Mouse (Mus musculus) brain, embryonic 18.5 days (tissue): Measurements from ENCODE around the gene Zfp493.
A peak's percentile ranks its signal among the peaks of the same experiment; 100 is the strongest.
"Not testable (repeated sequence)": the region's sequence is repeated elsewhere in the genome, so short reads cannot be mapped to it uniquely, and the experiment has no call there.

ENCODE experiments used
- DNase-seq: peaks from one replicate; pipeline ENCODE4 v3.0.0-alpha.2; 2012; ENCODE audit warnings: low read depth, low spot score

The Zfp493 gene

DNA sequence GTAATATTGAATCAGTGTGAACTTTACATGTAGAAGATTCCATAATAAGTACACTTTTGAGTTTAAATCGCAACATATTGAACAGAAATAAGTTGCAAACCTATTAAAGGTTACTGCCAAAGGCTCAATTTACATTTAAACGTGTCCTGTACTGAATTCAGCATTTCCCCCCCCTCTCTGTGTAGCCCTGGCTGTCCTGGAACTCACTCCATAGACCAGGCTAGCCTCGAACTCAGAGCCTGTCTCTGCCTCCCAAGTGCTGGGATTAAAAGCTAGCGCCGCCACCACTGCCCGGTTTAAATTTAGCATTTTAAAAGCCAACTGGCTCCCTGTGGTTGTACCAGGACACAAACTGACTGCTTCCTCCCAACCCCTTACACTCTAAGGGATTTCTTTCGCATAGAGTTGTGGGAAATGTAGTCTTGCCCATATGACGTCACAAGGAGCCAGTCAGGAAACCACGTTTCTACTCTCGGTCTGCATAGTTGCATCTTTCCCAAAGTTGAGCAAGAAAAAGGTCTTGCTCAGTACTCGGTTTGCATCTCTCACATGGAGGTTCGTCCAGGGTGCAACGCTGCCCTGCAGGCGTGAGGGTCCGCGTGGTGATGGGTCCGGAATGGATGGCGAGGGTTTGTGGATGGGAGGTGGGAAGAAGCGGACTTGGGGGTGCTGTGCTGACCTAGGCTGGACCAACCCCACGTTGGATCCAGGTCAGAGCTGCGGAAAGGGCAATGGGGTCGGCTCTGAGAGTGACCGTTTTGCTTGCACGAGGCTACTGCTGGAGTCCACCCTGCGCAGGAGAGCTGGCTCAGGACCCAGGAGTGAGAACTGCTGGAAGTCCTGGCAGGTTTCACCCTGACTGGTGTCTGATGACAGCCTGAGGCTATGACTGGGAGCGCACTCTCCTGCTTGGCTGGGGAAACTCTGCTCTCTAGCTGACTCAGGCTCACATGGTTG is at the start of gene Zfp493:
Zfp493 (plus strand) TSS at position 429 of the 957 bp plus-strand sequence.
- DNase-seq = peak; percentile 78

DNA sequence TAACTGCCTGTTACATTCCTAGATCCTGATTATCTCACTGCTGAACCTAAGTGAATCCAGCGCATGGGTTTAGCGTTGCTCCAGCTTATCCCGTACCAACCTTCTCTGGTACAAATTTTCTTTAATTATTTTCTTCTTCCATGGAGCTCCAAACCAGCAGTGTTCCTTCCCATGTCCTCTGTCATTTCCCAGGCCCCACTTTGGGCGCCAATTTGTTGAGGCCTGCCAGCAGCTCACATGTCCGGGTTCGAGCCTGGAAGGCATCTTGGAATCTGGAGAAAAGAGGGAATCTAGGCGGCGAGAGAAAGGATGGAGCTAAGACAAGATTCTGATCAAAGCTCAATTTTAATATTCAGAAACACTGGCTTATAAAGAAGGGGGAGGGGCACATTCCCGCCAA is 45.1 kb upstream of the Zfp493 start:
- not testable (repeated sequence) for DNase-seq

DNA sequence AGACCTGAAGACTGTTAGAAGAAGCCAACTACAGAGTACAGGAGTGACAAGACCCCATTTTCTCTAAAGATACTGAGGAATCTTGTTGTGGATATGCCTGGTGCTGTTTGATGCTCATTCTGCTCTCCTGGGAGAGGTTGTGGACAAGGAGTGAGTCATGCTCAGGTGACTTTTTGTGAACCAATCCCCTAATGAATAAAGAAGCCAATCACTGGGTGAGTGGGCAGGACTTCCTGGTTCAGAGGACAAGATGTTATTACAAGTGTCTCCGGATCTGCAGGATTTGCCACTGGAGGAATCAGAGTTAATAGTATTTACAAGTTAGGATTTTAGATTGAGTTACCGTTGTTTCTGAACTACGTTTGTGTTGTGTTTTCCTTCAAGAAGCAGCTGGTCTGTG is 36.6 kb upstream of the Zfp493 start:
- no peak for DNase-seq

DNA sequence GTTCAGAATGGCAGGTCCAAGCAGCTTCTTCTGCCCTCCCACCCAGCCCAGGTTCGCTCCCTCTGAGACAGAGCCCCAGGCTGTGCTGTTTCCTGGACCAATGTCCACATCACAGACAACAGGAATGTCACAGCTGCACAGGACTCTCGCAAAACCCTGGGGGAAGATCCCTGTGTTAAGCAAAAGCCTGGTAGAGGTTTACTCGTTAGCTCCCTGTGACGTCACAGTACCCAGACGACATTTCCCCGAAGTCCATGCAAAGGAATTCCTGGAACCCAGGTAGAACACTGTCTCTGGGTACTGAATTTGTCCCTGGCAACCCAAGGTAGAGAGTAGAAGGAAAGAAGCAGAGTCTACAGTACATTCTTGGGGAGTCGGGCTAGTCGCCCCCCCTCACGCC is 35.6 kb upstream of the Zfp493 start:
- no peak for DNase-seq

DNA sequence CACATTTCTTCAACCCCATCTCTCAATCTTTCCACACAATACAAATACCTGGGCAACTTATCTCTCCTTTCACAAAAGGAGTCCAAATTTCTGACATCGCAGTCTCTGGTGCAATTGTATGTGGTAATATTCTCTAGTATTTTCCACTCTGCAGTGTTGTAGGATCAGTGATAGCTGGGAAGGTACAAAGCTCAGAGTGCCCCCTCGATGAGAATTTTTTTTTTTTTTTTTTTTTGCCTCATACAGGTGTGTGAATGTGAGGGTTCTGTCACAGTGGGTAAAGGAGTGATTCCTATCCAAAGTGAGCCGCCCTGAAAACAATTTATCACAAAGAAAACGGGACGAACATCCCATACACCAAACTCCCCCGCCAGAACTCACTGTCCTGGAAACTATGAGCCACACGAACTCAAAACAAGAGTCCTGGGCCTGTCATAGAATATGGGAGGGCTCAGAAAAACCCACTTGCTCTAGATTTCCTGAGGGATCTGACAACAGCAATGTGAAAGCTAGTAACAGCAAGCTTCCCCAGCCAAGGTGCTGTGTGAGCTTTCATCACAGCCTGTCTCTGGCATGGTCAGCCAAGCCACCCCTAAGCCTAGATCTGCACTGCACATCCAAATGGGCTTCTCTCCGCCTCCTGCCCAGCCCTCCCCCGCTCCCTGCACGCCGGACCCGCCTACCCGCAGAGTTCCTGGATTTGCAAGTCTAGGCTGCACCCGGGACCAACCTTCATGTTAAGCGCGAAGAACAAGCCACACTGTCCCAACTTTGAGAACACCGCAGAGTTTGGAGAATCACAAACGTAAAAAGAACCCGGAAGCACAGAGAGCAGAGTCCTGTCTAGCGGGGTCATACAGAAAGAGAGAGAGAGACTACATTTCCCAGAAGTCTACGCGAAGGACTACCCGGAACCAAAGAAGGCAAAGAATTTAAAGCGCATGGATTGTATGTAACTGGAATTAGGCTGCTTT is 24.9 kb upstream of the Zfp493 start, which contains the start of gene Zfp85:
Zfp85 (minus strand) TSS at position 896 of the 974 bp plus-strand sequence.
- DNase-seq = peak; percentile 59

DNA sequence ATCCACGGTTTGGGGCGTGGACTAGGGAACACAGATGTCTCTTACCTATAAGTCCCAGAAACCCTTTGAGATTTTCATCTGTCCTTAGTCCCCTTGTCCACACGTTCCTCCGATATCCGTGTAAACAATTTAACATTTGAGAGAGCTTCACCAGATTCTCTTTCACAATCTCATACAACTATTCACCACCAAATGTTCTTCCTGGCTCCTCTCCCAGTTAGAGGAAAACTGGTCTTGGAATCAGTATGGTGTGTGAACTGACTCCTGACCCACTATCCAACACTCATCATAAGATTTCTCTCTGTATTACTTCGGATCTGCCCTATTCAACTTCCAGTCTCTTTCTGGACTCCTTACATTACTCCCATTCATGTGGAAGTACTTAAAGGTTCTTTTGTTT is 23.7 kb upstream of the Zfp493 start:
- DNase-seq = no peak

DNA sequence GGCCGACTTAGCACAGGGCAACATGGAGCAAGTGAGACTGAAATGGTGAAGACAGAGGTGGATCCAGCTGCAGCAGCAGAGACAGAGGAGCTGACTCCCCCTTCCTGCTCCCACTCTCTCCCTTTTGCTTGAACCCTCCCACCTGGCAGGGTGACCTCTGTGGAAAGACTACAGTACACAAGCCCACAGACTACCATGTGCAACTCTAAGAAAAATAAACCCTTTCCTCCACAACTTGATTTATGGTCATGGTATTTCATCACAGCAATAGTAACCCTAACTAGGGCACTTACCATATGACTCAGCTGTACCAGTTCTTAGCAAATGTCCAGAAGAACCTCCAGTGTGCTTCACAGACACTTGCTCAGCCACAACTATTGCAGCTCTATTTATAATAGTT is 19.5 kb upstream of the Zfp493 start:
- no peak for DNase-seq

DNA sequence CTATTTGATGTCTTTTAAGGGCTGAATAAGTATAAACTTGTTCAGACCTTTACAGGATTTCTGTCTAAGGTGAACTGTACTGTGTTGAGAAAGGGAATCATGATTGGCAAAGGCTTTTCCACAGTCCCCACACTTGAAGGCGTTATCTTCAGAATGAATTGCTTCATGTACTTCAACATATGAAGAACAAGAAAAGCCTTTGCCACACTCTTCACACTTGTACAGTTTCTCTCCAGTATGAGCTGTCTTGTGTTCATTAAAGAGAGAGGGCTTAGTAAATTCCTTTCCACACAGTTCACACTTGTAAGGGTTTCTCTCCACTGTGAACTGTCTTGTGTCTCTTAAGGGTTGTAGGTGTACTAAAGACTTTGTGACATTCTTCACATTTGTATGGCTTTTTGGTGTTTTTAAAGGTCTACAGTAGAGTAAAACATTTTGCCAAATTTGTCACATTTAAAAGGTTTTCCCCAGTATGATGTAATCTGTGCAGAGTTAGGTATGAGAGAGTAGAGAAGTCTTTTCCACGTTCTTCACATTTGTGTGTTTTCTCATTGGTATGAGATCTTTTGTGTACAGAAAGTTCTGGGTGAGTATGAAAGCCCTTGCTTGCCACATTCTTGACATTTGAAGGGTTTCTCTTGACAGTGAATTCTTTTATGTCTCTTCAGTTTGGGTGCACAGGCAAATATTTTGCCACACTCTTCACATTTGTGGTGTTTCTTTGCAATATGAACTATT is 16.3 kb upstream of the Zfp493 start:
- no peak for DNase-seq

DNA sequence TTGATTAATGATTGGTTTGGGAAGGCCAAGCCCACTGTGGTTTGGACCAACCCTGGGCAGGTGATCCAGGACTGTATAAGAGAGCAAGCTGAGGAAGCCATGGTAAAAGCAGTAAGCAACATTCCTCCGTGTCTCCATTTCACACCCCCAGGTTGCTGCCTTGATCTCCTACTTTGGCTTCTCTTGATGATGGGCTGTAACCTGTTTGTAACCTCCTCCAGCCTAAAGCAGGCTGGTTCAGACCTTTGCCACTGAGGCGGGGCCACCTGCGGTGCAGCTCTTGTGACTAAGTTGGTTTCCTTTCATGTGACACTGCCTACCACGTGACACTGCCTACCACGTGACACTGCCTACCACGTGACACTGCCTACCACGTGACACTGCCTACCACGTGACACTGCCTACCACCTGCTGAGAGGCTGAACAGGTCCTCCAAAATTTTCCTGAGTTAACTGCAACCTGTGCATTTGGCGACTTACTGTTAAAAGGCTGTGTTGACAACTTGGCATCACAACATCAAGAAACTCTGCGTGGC is 12.5 kb downstream of the Zfp493 start:
- DNase-seq = no peak

DNA sequence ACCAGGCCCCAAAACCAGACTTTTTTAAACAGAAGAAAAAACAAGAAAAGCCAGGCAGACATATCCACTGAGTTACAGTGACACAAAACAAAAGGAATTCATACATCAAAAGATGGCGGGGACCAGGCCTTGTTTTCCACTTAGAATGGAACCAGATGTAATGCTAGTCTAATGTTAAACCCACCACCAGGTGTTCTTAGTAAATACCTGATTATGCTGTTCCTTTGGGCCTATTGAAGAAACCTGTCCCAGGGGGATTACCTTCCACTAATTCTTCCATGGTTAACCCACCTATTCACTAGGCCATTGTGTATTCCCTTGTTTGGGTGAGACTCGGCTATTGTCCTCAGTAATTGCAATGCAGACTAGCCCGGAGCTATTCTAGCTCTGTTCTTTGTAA is 19.1 kb downstream of the Zfp493 start:
- DNase-seq = no peak

DNA sequence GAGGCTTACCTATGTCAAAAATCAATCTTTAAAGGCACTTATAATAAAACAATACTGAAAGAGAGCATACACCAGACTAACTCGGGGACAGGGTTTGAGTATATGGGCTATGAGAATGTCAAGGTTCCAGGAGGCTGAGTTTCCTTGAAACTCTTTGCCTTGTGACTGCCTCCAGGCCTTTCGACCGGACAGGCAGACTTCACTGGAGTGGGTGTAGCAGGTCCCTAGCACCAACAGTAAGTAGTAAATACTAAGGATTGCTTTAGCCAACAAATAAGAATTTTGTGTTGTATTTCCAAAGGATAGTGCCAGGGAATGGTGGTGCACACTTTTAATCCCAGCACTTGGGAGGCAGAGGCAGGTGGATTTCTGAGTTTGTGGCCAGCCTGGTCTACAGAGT is 19.7 kb downstream of the Zfp493 start:
- not testable (repeated sequence) for DNase-seq

DNA sequence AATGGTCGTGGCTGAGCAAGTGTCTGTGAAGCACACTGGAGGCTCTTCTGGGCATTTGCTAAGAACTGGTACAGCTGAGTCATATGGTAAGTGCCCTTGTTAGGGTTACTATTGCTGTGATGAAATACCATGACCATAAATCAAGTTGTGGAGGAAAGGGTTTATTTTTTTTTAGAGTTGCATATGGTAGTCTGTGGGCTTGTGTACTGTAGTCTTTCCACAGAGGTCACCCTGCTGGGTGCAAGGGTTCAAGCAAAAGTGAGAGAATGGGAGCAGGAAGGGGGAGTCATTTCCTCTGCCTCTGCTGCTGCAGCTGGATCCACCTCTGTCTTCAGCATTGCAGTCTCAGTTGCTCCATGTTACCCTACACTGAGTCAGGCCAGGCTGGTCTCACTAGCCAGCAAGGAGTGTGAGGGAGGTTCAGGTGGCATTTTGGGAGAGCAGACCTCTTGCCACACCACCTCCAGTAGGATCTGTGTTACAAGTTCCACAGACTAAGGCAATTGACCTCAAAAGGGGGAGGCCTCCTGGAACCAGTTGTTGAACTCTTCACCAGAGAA is 32.2 kb downstream of the Zfp493 start:
- DNase-seq = no peak

DNA sequence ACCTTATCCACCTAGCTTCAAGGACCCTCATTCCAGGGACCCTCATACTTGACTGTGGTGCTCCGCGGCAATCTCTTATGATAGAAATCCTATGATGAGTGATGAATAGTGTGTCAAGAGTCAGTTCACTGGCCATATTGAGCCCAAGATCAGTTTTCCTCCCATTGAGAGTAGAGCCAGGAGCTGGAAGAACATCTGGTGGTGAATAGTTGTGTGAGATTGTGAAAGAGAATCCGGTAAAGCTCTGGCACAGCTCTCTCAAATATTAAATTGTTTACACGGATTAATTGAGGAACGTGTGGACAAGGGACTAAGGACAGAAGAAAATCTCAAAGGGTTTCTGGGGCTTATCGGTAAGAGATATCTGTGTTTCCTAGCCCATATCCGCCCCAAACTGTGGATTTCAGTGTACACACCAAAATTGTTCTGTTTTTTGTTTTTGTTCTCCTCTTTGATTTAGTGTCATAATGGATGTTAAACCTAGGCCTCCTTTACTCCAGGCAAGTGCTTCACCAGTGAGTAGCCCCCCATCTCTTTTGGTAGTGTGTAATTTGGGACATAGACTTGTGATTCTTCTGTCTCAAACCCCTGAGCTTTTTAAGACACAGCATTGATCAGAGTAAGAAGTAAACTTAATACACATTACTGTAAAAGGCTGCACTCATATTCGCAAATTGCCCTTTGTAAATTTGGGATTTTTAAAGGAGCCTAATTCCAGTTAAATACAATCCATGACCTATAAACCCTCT is 33.6 kb downstream of the Zfp493 start:
- no peak for DNase-seq

DNA sequence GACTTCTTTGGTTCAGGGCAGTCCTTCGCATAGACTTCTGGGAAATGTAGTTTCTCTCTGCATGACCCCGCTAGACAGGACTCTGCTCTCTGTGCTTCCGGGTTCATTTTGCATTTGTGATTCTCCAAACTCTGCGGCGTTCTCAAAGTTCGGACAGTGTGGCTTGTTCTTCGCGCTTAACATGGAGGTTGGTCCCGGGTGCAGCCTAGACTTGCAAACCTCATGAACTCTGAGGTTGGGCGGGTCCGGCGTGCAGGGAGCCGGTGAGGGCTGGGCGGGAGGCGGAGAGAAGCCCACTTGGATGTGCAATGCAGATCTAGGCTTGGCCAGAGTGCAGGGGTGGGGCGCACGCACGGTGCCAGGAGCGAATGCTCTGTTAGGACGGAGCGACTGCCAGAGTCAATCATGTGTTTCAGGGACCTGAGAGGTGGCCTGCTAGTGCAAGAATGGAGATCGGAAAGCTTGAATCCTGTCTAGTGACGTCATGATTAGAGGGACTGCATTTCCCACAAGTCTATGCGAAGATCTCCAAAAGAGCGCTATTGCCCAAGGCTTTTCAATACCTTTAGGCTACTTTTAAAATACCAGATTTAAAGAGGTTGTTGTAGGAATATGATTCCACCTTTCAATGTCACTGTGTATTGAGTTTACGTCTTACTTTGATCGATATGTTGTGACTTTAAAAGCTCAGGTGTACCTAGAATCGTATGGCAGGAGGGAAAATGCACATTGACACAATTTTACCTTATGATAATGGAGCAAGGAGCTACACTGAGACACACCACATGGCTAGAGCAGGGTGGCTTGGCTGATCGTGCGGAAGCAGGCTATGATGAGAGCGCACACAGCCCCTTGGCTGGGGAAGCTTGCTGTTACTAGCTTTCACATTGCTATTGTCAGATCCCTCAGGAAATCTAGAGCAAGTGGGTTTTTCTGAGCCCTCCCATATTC is 34.5 kb downstream of the Zfp493 start, which contains the start of gene Zfp273:
Zfp273 (plus strand) TSS at position 31 of the 951 bp plus-strand sequence.
- DNase-seq = peak; percentile 79

DNA sequence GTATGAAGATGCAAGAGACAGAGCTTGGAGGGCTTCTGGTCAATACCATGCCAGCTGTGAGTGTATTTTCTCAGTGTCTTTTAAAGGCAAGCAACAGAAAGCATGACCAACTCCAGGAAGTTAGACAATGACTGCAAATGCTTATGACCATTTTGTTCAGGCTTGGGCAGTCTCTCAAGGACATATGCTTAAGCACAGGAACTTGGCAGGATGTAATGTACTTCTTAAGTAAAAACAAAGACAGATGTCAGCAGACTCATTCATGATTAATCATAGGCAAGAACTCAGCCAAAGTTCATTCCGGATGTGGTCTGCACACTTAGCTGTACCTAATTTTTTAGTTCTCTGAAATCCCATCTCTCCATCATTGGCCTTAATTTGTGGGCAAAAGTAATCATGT is 39.1 kb downstream of the Zfp493 start:
- no peak for DNase-seq

DNA sequence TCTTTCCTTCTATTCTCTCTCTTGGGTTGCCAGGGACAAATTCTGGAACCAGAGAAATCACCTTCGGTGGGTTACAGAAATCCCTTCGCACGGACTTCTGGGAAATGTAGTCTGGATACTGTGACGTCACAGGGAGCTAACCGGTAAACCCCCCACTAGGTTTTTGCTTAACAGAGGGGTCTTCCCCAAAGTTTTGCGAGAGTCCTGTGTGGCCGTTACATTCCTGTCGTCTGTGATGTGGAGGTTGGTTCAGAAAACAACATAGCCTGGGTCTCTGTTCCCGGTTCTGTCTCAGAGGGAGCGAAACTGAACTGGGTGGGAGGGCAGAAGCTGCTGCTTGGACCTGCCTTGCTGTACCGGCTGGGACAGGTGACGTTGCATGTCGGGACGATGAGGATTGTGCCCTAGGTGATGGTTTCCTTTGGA is 51.4 kb downstream of the Zfp493 start, which contains the start of gene Gm10037:
Gm10037 (plus strand) TSS at position 196 of the 426 bp plus-strand sequence.
- peak; percentile 43 for DNase-seq

DNA sequence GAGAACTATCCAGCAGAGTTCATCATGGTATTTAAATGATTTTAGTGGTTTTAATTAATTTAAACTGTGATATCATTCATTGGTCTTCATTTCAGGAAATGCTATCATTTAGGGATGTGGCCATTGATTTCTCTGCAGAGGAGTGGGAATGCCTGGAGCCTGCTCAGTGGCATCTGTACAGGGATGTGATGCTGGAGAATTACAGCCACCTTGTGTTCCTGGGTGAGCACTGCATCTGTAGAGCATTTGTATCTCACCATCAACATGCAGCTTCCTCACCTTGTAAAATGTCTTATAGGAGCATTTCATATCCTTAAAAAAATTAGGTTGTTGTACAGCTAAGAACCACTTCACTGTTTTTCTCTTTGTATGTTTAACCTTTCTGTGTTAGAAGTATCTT is 53.6 kb downstream of the Zfp493 start:
- DNase-seq = not testable (repeated sequence)
